Mouse (Mus musculus) liver, embryonic 14.5 days (tissue): ENCODE data around the gene Cmtm8.

Experiments
- CTCF ChIP-seq: IDR thresholded peaks from 2 replicates; pipeline ENCODE4 v1.5.1; 2016; ENCODE audit warnings: antibody characterized with exemption, low read depth, control low read depth
- EP300 ChIP-seq: IDR thresholded peaks from 2 replicates; pipeline ENCODE4 v1.6.1; 2016; ENCODE audit warnings: antibody characterized with exemption, low read depth

GRCm38 (mm10) chr9:114793764-114794295, 50.1 kb downstream of the Cmtm8 start:
- TF ChIP-seq CTCF (no peak), EP300 (no peak)
